Mouse (Mus musculus): Measurements from ENCODE around the gene Aig1.
"Not testable (repeated sequence)": the region's sequence is repeated elsewhere in the genome, so short reads cannot be mapped to it uniquely, and the experiment has no call there.

Gene Aig1

DNA sequence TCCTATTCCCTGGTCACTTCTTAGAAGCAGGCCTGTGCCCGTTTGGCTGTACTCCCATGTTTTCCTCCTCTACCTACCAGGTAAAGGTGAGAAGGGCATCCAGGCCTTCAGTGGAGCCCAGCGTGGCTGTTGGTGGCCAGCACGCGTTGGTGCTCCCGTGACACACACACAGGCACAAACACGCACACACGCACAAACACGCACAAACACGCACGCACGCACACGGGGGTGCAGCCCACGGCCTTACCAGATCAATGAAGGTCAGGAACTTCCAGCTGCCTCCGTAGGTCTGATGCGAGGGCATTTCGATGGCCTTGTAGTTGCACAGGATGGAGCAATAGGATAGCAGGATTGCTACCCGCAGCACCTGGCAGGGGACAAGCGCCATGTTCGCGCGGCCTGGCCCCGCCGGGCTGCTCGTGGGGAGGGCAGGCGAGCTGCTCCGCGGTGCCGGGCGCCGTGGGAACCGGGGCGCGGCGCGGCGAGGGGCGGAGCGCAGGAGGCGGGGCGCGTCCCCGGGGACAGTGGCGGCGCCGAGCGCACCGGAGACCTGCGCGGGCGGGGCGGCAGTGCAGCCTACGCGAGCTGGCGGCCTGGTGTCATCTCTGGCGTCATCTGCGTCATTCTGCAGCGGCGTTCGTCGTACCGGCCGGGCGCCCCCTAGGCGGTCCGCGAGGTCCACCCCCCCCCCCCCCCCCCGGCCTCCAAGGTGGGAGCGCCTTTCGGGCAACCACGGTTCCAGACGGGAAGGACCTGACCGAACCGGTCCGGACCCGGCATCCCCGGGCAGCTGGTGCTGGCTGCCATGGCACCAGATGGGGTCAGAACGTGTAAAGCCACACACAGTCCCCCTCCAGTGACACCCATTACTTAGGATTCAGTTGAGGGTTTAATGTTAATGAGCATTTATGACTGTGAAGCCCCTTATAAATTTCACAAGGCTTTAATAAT lies at the start of gene Aig1:
TSS of gene Aig1 (minus strand) at position 610 of the 951 bp plus-strand sequence.
- no peak for DNase-seq (ENCODE audit: low read depth, low spot score)

DNA sequence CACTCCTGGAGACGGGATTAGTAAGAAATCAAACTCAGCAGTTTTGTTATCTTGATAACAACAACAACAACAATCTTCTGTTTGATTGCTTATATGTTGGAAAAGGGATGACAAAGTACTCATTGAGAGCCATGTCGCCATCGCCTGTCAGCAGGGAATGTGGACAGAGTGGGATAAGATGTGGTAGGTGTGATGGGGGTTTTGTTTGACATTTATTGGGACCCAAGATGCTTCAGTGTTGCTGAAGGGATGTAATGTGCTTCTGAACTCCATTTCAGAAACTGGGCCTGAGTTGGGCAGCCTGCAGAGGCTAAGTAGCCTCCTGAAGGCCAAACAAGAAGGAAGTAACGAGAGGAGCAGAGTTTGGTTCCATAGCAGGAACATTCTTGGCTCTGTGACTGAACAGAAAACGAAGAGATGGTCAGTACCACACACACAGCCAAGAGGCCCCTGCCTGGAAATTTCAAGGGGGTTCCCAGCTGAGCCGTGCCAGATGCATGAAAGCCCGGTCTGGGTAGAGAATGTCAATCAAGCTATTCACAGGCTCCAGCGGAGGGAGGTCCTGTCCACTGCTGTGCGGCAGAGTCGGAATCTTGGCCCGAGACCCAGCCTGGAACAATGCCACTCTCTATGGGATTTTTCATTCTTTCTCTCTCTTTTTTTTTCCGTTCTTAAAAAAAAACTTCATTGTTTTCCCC lies 48.0 kb upstream of the Aig1 start:
- DNase-seq (ENCODE audit: low read depth, low spot score), result peak; percentile 45

DNA sequence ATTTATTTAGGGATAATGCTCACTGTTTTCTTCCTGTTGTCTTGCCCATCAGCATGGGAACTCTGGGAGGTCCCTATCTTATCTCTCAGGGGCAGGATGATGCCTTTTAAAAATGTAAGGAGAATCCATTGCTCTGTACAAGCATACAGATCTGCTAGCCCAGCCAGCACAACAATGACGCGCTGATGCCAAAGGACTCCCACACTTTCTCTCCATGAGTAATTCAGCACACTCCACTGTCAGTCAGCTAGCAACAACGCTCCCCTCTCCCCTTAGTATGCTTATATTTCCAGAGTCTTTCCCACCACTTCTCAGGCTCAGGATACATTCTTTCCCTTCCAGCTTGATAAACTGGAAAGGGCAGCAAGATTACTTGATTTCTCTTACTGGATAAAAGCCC lies 46.4 kb upstream of the Aig1 start:
- DNase-seq (ENCODE audit: low read depth, low spot score), result no peak

DNA sequence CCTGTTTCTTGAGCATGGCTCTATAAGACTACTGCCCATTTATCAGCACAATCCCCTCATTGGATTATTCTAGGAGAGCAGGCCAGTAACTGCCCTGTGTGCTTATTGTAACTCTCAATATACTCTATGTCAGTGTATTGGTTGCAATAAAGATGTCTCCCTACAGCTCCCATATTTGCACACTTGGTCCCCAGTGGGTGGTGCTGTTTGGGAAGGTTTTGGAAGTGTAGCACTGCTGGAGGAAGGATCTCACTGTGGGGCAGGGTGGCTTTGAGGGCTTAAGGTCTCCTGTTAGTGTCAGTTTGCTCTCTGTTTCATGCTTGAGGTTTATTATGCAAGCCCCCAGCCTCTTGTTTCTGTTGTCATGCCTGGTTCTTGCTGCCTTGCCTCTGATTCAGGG lies 44.9 kb upstream of the Aig1 start:
- DNase-seq (ENCODE audit: low read depth, low spot score), result no peak

DNA sequence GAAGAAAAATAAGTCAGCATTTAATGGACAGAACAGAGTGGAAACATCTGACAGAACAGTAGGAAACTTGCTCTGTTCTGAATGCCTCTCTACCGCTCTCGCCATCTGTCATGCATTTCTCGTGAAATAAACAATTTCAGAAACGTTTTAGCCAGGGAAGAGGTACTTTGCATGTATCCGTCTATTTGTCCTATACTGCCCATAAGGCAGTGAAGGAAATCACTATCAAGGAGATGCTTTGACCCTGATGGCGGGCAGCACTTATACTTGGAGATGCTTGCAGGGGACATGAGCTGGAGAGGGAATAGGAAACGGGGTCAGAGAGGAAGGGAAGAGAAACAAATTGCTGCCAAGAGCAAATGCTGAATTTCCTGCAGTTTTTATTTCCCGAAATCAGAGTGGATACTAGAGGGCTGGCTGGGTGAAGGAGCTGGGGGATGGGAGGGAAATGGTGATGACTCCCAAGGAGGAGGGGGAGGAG lies 37.5 kb upstream of the Aig1 start:
- DNase-seq (ENCODE audit: low read depth, low spot score), result no peak

DNA sequence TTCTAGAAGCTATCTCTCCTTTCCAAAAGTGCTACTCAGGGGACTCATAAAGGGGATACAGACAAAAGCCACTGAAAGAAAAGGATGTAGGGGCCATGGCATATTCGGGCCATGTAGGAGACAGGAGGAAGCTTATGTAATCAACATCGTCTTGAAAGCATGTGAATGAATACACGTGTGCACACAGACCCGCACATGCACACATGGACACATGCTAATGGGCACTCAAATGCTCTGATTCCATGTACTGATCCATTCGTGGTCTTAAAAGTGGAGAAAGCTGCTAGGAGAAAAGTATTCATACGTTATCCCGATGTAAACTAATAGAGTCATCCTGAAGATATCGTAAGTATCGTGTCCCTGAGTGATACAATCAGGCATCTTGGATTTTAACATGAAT lies 36.8 kb upstream of the Aig1 start:
- DNase-seq (ENCODE audit: low read depth, low spot score), result no peak

DNA sequence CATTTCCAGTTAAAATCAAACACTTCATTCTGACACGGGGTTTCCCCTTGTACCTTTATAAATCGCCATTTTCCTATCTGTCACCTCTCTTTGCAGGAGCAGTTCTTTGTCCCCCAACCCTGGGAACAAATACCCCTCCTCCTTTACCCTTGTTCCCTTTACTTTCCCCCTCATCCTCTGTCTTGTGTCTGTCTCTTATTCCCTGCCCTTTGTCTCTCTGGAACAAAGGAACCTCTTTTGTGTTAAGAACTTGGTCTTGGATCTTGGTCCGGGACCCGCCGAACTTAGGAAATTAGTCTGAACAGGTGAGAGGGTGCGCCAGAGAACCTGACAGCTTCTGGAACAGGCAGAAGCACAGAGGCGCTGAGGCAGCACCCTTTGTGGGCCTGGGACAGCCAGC lies 24.0 kb upstream of the Aig1 start:
- not testable (repeated sequence) for DNase-seq (ENCODE audit: low read depth, low spot score)

DNA sequence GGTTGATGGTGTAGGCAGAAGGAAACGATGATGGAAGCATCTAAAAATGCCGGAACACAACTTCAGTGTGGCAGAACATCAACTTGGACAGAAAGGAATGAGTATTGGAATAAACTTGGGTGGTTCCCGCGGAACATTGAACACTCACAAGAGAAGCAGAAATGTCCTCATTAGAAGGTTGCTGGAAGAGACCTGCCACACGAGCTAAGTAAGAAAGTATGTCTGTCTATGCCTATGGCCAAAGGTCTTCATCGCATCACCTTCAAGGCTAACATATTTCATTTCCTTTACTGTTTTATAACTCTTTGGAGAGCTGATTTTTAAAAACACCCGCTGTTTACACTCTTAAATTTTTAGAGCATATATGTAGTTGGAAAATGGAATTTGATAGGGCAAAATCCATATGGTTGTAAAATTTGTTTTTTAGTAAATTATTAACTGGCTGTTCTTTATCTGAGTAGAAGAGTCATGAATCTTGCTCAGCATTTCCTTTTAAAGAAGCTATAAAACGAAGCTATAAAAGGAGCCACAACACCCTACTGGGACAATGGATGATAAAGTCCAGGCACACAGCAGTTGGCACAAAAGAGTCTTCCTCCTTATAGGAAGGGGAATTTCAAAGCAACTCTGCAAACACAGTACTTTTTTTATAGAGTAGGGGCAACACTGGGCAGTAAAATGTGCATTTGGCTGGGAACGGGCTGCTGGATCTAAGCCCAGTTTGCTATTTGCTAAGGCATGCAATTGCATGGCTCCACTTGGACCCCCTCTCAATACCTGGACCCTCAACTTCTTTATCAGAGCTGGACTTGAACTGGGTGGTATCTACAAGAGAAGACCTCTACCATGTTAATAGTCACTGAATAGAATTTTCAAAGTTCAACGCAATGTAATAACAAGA lies 14.4 kb upstream of the Aig1 start:
- no peak for DNase-seq (ENCODE audit: low read depth, low spot score)

DNA sequence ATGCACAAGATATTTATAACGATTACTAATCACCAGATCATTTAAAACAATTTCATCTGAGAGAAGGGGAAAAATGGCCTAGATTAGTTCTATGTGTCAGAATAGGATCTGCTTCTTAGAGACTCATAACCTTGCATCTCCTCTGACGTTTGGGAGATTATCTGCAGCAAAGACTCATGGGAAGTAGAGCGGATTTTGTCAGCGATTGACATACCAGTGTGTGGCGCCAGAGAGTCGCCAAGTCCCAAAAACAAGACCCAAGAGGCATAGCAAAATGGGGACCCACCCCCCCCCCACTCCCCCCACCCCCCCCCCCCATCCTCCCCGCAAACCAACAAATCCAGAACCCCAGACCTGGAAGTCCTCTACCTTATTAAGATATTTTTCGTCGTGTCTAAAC lies 13.7 kb upstream of the Aig1 start:
- DNase-seq (ENCODE audit: low read depth, low spot score), result no peak

DNA sequence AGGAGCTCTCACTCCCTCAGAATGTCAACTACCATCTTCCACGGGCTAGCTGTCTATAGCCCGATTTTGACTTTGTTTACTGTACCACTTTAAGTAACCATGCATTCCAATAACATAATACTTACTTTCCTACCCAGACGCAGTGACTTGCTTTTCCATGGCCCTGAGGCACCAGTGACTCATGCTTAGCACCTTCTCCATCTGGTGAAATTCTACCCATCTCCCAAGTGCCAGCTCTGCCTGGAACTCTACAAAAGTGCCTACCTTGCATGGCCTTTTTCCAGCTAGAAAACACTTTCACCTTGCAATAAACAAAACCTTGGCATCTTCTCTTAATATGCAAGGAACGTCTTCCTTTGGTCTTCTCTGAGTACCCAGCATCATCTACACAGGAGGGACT lies 9.9 kb upstream of the Aig1 start:
- DNase-seq (ENCODE audit: low read depth, low spot score), result peak; percentile 53

DNA sequence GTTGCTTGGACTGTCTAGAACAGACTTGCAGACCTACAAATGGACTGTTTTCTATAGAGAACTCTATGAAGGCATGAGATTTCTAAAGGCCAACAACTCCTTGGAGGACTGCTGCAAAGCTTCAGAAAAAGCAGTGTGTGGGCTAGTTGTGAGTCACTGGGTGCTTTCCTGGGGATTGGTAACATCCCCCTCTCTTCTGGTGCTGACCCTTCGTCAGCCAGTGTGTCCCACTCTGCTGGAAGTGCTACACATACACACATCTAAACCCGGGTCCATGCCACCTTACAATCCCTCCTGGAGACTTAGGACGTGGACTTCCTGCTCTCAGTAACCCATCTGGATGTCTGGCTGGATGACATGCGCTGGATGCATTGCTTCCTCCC lies 6.2 kb upstream of the Aig1 start:
- DNase-seq (ENCODE audit: low read depth, low spot score), result no peak

DNA sequence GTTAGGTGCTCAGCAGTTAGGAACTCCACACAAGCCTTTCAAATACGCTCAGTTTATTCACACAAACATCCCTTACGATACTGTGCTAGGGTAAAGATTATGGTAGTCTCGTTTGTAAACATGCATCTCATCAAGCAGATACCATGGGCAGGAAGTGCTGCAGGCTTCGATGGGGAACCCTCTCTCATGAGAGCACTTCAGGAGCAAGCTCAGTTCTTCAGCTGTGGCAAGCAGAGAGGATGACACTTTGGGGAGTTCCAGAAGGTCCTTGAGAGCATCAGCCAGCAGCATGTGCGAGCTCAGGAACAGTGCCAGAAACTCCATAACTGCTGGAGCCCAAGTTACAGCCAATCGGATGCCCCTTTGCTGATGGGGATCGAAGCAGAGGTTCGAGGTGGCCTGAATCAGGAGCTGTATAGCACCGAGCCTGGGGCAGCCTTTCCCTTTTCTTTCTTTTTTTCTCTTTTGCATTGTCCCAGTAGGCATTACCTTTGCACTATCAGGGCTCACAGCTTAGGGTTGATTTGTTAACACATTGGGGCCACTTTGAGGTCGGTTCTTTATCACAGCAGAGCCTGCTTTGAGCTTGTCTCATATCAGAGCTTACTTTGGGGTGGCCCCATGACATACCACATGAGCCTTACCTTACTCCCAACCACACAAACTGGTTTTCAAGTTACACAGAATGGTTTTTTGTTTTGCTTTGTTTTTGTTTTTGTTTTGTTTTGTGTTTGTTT lies 5.7 kb upstream of the Aig1 start:
- no peak for DNase-seq (ENCODE audit: low read depth, low spot score)

DNA sequence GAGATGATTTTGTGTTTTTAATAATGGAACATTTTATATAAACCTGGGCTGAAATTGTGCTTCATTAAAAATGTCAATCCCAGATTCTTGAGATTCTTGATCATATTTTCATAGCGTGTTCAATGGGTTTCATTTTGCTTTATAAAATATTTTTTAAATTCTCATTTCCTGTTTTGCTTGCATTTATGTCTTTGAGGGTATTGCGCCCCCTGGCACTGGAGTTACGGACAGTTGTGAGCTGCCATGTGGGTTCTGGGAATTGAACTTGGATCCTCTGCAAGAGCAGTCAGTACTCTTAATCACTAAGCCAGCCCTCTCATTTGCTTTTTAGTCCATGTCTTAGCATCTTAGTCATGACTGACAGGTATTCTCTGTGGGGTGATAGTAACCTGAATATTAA lies 1.8 kb upstream of the Aig1 start:
- DNase-seq (ENCODE audit: low read depth, low spot score), result no peak

DNA sequence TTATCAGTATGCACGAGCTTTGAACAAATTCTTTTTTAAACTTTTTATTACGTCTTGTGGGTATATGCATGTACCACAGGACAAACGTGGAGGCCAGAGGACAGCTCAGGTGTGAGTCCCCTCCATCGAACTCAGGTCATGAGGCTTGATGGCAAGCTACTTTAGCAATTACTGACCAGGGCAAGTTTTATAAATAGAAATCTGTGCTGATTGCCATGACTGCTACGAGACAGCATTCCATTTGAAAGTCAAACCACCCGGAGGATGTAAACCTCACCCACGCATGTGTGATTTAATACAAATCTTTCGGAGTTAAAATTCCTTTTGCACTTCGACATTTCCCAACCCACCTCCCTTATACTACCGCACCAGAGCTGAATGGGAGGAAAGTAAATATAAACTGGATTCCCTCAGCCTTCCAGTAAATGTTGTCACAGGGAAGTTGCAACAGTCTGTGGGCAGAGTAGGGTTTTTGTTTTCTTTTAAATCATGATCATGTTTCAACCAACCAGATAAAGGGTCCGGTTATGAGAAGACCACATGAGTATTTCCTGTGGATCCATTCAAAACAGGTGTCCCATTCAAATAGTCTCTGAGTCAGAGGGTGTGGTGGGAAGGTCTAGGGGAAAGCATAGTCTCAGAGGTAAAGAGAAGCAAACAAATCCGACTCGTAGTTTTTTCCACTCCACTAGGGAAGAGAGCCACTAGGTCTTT lies 699 bp upstream of the Aig1 start:
- DNase-seq (ENCODE audit: low read depth, low spot score), result no peak

DNA sequence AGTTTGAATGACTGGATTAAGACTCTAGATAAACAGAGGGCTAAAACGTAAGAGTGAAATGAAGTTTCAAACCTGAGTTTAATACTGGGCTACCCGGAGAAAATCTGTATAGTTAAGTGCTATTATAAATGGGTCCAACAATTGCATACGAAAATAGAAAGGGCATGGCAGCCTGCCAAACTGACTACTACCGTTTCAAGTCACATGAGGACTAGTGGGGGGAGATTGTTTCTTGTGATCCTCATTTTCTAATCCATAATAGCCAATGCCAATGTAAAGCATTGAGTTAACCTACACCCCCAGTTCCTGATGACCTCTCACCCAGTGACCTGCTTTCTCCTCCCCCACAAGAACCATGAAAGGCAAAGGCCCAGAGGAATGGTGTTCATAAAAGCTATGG lies 2.4 kb downstream of the Aig1 start:
- DNase-seq (ENCODE audit: low read depth, low spot score), result no peak

DNA sequence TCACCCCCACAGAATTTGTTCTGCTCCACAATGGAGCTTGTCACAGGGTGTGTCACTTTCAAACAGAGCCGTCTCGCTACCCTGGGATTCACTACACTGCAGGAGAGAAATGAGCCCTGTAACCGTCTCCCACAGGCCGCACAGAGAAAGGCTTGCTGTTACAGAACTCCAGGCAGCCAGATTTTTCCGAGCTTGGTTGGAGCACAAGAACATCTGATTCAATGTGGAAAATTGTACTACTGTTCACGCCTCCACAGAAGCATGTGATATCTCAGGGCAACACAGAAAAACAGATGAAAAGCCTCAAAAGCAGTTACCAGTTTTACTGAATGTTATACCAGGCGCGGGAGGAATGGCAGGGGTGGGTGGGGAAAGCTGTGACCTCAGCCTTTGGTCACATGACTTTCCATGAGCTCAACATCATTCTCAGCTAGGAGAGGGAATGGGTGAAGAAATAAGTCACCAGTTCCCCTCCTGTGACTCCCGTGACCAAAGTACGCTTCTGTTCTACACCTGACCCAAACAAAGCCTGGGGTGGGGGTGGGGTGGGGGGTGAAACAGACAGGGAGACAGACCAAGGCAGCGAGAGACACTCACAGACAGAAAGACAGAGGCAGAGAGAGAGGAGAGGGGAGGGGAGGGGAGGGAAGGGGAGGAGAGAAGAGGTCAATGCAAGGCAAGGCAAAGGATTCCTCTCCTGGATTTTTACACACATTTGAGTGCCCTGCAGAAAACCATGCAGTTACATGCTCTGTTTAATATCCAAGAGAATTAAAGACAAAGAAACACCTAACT lies 7.5 kb downstream of the Aig1 start:
- no peak for DNase-seq (ENCODE audit: low read depth, low spot score)

DNA sequence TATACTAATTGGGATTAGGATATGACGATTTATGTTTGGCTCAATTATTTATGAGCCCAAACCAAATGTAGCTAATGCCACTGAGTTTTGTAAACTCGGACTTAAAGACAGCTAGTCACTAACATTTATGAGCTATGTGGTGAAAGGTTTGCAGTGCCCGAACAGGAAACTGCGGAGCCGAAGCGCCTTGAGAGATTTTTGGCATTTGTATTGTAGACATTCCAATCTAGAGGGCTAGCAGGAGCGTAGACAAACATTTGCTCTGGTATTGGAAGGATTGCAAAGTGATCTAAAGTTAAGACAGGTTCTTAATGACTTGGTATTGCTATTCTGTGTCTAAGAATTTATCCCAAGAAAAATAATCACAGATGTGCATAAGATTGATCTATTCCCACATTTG lies 12.3 kb downstream of the Aig1 start:
- no peak for DNase-seq (ENCODE audit: low read depth, low spot score)

DNA sequence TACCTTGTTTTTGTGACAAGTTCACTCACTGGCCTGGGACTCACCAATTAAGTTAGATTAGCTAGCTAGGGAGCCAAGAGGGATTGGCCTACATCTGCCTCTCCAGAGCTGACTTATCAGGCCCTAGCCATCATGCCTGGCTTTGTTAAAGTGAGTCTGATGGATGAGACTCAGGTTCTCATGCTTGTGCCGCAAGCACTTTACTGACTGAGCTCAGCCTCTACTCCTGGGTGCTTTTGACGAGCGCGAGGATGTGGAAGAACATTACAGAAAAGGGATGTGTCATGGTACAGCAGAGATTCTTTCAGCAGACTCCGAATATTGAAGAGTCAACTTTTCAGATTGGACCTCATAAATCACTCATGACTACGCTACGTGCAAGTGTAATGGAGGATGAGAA lies 12.8 kb downstream of the Aig1 start:
- DNase-seq (ENCODE audit: low read depth, low spot score), result no peak

DNA sequence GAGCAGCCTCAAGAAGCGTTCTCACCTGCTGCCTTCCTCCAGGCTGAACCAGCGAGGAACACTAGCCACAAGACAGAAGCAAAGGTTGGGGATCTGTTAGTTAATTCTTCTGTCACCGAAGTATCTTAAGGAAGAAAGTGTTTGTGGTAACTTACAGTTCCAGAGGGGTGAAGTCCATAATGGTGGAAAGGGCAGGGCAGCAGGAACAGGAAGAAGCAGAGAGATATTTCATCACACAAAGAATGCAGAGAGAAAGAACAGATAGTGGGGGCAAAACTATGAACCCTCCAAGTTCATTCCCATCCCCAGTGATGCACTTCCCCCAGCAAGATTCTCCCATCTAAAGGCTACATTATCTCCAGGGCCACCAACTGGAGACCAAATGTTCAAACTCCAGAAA lies 13.7 kb downstream of the Aig1 start:
- no peak for DNase-seq (ENCODE audit: low read depth, low spot score)

DNA sequence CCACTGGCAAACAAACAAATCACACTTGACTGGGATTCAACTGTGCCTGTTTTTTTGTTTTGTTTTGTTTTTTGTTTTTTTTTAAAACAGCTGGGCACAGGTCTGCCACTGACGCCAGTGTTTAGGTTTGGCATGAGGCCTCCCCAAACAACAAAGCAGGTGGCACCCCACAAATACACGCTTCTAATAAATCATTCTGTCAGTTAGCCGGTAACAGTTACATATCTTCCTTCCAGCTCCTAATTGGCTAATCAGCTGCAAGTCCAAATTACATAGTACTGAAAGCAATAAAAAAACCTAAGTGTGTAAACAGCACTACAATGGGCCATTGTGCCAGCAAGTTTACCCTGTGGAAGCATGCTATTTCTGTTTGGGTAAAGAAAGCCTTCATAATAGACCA lies 18.7 kb downstream of the Aig1 start:
- no peak for DNase-seq (ENCODE audit: low read depth, low spot score)
